Mouse (Mus musculus) CH12.LX (cell line): ENCODE data around the gene Trmt10a.

Experiments
- BHLHE40 ChIP-seq: IDR thresholded peaks from 2 replicates; pipeline ENCODE4 v1.6.1; 2011; ENCODE audit warnings: mild to moderate bottlenecking, low read depth, low read length, improper control_type of control experiment
- CTCF ChIP-seq, 2 experiments: IDR thresholded peaks in 1 of 2; conservative IDR thresholded peaks in 1 of 2; 2 replicates each; pipeline ENCODE4 v1.5.1; 2011 to 2012; ENCODE audit warnings: low read depth in 2 of 2, low read length in 2 of 2, improper control_type of control experiment in 1 of 2, inconsistent platforms in 1 of 2, mild to moderate bottlenecking in 1 of 2, moderate library complexity in 1 of 2
- ELF1 ChIP-seq: IDR thresholded peaks from 2 replicates; pipeline ENCODE4 v1.6.1; 2014; ENCODE audit warnings: low read depth, mild to moderate bottlenecking, inconsistent platforms, low read length, improper control_type of control experiment
- EP300 ChIP-seq: IDR thresholded peaks from 2 replicates; pipeline ENCODE4 v1.6.1; 2011; ENCODE audit warnings: low read length, improper control_type of control experiment
- HCFC1 ChIP-seq: IDR thresholded peaks from 2 replicates; pipeline ENCODE4 v1.6.1; 2012; ENCODE audit warnings: low read depth, mild to moderate bottlenecking, inconsistent platforms, low read length, improper control_type of control experiment
- MAFK ChIP-seq: IDR thresholded peaks from 2 replicates; pipeline ENCODE4 v1.6.1; 2011; ENCODE audit warnings: low read length, improper control_type of control experiment; ENCODE audit not compliant: insufficient replicate concordance
- POLR2A ChIP-seq: IDR thresholded peaks from 2 replicates; pipeline ENCODE4 v1.6.1; 2011; ENCODE audit warnings: low read depth, mild to moderate bottlenecking, improper control_type of control experiment, low read length
- USF2 ChIP-seq: conservative IDR thresholded peaks from 2 replicates; pipeline ENCODE4 v1.6.1; 2011; ENCODE audit warnings: low read depth, low read length, improper control_type of control experiment
- ZMIZ1 ChIP-seq: IDR thresholded peaks from 2 replicates; pipeline ENCODE4 v1.6.1; 2012; ENCODE audit warnings: low read depth, mild to moderate bottlenecking, inconsistent platforms, low read length, improper control_type of control experiment

GRCm38 (mm10) chr3:138129110-138129509, 14.1 kb upstream of the Trmt10a start:
- TF ChIP-seq CTCF (conservative IDR thresholded peaks at IDR 0.05 in 1 of 2, IDR thresholded peaks at IDR 0.05 in 1 of 2; ENCODE audit: low read depth in 2 of 2, low read length in 2 of 2) (no peak), HCFC1 (no peak), ELF1 (no peak), BHLHE40 (no peak), ZMIZ1 (no peak), POLR2A (no peak), MAFK (no peak), USF2 (no peak), EP300 (no peak)
